Mouse (Mus musculus) limb, embryonic 10.5 days (tissue): ENCODE measurements around the gene Ldlrap1. TPM values are rescaled to one million over a fixed set of nuclear protein-coding genes. Genes with fewer than 3 reads are reported as not detected.
A peak's percentile ranks its signal among the peaks of the same experiment; 100 is the strongest.

Experiments
- DNase-seq: peaks from one replicate; pipeline ENCODE4 v3.0.0-alpha.2; 2017; ENCODE audit warnings: low spot score
- H3K27ac ChIP-seq: fragments of 300-500 bp; sonication (generic); 2 replicates; pipeline ENCODE4 v1.5.1; 2016; ENCODE audit warnings: mild to moderate bottlenecking
- H3K27me3 ChIP-seq: fragments of 300-500 bp; sonication (generic); 2 replicates; pipeline ENCODE4 v1.6.1; 2016; ENCODE audit warnings: low read depth, mild to moderate bottlenecking; ENCODE audit not compliant: poor library complexity, severe bottlenecking
- H3K36me3 ChIP-seq: fragments of 300-500 bp; sonication (generic); 2 replicates; pipeline ENCODE4 v1.6.1; 2016; ENCODE audit warnings: mild to moderate bottlenecking, moderate library complexity
- H3K4me1 ChIP-seq: fragments of 300-500 bp; sonication (generic); 2 replicates; pipeline ENCODE4 v1.6.1; 2016
- H3K4me3 ChIP-seq: fragments of 300-500 bp; sonication (generic); 2 replicates; pipeline ENCODE4 v1.5.1; 2016; ENCODE audit warnings: mild to moderate bottlenecking, moderate library complexity
- H3K9me3 ChIP-seq: fragments of 300-500 bp; sonication (generic); replicated peaks from 2 replicates; pipeline ENCODE4 v1.6.1; 2016; ENCODE audit warnings: mild to moderate bottlenecking
- WGBS: fragments of 180-500 bp; shearing (Covaris S2); methylation state at CpG from one replicate; pipeline ENCODE4 v1.1.7; 2016; 5-methylcytosine and 5-hydroxymethylcytosine counted together
- polyA plus RNA-seq: library from polyadenylated mRNA; unstranded; fragments of >200 nt; fragmentation: Nextera tagmentation; extraction: Ambion mirVana; gene quantifications from 2 replicates; pipeline ENCODE4 v1.2.1, GENCODE M21; 2016

Ldlrap1 gene
- polyA plus RNA-seq, 1 experiment from 2014 or later = 20.4 TPM

DNA sequence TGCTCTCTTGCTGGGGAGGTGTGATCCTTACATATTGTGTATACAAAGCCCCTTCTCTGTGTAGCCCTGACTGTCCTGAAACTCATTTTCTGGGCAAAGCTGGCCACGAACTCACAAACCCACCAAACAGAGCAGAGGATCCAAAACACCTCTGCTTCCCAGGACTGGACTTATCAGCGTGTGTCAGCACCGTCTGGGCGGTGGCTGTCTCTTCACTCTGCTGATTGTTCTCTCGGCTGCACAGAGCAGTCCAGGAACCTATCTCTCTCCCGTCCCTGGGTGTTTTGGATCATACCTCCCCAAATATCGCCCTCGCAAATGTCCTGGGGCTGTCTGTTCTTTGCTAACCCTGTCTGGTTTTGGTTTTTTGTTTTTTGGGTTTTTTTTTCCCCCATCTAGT, 48.3 kb downstream of the Ldlrap1 start:
- WGBS = 84% methylated on average over 8 of the region's 8 CpGs
- DNase-seq = no peak

DNA sequence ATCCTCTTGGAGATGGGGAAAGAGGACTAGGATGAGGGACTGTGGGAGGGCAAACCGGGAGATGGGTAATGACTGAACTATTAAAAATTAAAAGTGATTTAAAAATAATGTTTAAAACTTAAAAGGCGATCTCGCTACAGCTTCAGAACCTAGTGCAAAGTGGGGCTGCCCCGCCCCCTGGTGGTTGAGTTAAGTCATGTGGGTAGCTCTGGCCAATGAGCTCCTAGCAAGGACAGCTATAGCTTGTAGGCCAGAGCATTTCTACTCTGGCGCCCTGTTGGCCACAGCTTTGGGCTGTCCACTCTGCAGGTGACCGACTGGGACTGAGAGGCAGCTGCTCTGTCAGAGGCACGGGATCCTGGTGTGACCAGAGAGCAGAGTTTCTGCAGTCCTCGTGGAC, 53.9 kb downstream of the Ldlrap1 start:
- Histone ChIP-seq H3K9me3 (no peaks in the 10 kb centered on the region), H3K27me3 (no peaks in the 10 kb centered on the region), H3K27ac (0 out of 2 replicates have a peak overlapping the region, but pooled peaks have one; percentile 64), H3K4me3 (0 out of 2 replicates have a peak overlapping the region, but pooled peaks have one; percentile 15), H3K36me3 (no peaks in the 10 kb centered on the region), H3K4me1 (peaks cover 18% of the 10 kb centered on the region)
- DNase-seq = peak; percentile 85
- 5% methylated on average over 8 of the region's 8 CpGs for WGBS

More for the DNA sequence above, 48.3 kb downstream of the Ldlrap1 start:
- no peaks in the 10 kb centered on the region for H3K27me3 ChIP-seq
- H3K36me3 ChIP-seq = no peaks in the 10 kb centered on the region
- no peak overlapping the region for H3K27ac ChIP-seq
- H3K4me1 ChIP-seq = peaks cover 11% of the 10 kb centered on the region; the same call in 1 of the 2 replicates
- H3K4me3 ChIP-seq = no peak overlapping the region
- H3K9me3 ChIP-seq = no peaks in the 10 kb centered on the region

DNA sequence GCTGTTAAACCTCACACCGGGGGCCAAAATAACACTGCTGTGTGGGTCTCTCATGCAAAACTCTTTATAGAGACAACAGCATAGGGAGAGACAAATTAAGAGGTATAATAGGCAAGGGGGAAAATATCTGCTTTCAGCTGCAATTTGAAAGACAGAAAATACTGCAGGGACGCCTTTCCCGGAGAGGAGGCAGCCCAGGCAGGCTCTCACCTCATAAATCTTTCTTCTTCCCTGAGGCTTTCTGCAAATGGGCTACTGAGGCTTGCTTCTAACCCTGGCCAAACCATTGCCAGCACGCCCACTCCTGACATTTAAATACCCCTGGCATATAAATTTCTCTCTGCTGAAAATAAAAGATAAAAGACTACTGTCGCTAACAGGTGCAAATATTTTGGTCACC, 62.5 kb downstream of the Ldlrap1 start:
- Histone ChIP-seq H3K9me3 (no peaks in the 10 kb centered on the region), H3K27me3 (peaks cover 37% of the 10 kb centered on the region), H3K36me3 (no peaks in the 10 kb centered on the region), H3K4me3 (peak overlapping the region; percentile 71), H3K4me1 (peaks cover 47% of the 10 kb centered on the region), H3K27ac (no peak overlapping the region)
- no peak for DNase-seq
- WGBS = 28% methylated on average over 5 of the region's 5 CpGs

GRCm38 (mm10) chr4:134704590-134704989, 63.2 kb downstream of the Ldlrap1 start:
- Histone ChIP-seq H3K36me3 (no peaks in the 10 kb centered on the region), H3K27ac (peak overlapping the region; percentile 81), H3K9me3 (no peaks in the 10 kb centered on the region), H3K4me3 (peak overlapping the region; percentile 71), H3K27me3 (peaks cover 37% of the 10 kb centered on the region), H3K4me1 (peaks cover 41% of the 10 kb centered on the region)
- WGBS = 1% methylated on average over 21 of the region's 21 CpGs
- DNase-seq = no peak

DNA sequence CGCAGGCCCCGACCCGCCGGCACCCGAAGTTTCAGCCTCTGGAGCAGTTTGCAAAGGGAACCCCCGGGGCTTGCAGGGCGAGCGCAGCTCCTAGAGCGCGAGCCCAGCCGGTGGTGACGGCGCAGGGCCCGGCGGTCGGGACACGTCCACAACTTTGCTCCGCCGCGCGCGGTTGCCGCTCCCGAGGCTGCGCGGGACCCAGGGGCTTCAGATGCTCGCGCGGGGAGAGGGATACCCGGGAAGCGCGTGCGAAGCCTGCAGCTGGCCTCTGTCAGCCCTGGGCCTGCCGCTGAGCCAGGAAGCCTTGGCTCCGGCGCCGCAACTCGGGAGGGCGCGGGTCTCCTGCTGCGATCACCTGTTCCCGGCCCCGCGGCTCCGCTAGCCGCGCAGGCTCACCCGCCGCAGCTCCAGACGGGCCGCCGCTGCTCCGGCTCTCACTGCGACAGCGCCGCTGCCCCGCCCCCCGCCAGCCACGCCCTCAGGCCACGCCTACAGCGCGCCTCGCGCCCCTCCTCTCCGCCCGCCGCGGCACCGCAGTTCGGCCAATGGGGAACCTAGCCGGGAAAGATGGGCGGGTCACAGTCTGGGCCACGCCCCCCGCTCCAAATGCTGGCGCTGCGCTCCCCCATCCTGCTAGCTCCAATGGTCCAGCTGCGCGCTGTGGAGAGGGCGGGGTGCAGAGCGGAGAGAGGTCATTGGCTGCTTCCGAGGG, 63.8 kb downstream of the Ldlrap1 start, which contains the start of gene Man1c1:
Gene Man1c1 (minus strand): TSS at position 456 of the 712 bp plus-strand sequence.
- peaks cover 37% of the 10 kb centered on the region for H3K27me3 ChIP-seq

GRCm38 (mm10) chr4:134702981-134703834, 64.6 kb downstream of the Ldlrap1 start:
- H3K4me3 ChIP-seq = peak overlapping the region; percentile 71
- WGBS = under 1% methylated on average over 90 of the region's 90 CpGs
- DNase-seq = peak; percentile 55
- H3K27ac ChIP-seq = peak overlapping the region; percentile 81
- H3K36me3 ChIP-seq = no peaks in the 10 kb centered on the region
- H3K9me3 ChIP-seq = no peaks in the 10 kb centered on the region
- peaks cover 36% of the 10 kb centered on the region for H3K4me1 ChIP-seq
- H3K27me3 ChIP-seq = peaks cover 37% of the 10 kb centered on the region

More for the DNA sequence above, 63.8 kb downstream of the Ldlrap1 start, which contains the start of gene Man1c1:
- peaks cover 36% of the 10 kb centered on the region for H3K4me1 ChIP-seq
- peak within 1 kb of the TSS; percentile 81 for H3K27ac ChIP-seq
- WGBS = under 1% methylated on average over 80 of the region's 81 CpGs
- H3K9me3 ChIP-seq = no peaks in the 10 kb centered on the region
- H3K36me3 ChIP-seq = no peaks in the 10 kb centered on the region
- H3K4me3 ChIP-seq = peak within 1 kb of the TSS; percentile 71
- DNase-seq = peak; percentile 100

DNA sequence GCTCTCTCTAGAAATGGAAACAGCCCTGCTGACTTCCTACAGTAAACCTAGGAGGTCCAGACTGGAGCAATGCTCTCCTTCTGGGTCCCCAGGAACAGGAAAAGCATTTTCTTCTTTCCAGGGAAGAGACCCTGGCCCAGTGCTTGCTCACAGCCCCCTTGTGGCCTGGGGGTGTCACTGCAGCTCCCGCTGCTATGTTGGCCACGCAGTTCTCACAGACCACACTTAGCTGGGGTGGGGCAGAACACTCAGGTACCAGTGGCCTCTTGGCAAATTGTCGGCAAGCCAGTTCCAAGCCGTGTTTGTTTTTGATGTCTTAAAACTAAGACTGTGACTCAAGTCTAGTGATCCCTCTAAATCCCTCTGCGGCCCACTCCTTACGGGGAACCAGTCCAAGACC, 65.9 kb downstream of the Ldlrap1 start:
- Histone ChIP-seq H3K36me3 (no peaks in the 10 kb centered on the region), H3K4me1 (peaks cover 36% of the 10 kb centered on the region), H3K27me3 (peaks cover 37% of the 10 kb centered on the region), H3K27ac (no peak overlapping the region), H3K9me3 (no peaks in the 10 kb centered on the region), H3K4me3 (peak overlapping the region; percentile 71)
- 41% methylated on average over 6 of the region's 6 CpGs for WGBS
- DNase-seq = peak; percentile 82

DNA sequence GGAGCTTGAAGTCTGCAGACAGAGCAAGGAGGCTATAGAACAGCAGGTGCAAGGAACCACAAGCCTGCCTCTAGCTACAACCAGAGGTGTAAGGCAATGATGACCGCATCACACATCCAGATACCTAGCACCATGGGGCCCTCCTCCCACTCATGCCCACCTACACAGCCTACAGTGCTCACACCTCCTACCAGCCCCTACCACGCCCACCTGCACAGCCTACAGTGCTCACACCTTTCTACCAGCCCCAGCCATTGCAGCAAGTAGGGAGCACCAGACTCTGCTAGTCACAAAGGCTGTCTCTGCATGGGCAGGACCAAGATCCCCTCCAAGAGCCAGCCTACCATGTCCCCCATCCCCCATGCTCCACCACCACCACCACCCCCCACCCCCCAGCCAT, 66.9 kb downstream of the Ldlrap1 start:
- 89% methylated on average over 2 of the region's 2 CpGs for WGBS
- Histone ChIP-seq H3K36me3 (no peaks in the 10 kb centered on the region), H3K27ac (no peak overlapping the region), H3K4me1 (peaks cover 35% of the 10 kb centered on the region), H3K4me3 (no peak overlapping the region), H3K9me3 (no peaks in the 10 kb centered on the region), H3K27me3 (peaks cover 37% of the 10 kb centered on the region)
- no peak for DNase-seq

DNA sequence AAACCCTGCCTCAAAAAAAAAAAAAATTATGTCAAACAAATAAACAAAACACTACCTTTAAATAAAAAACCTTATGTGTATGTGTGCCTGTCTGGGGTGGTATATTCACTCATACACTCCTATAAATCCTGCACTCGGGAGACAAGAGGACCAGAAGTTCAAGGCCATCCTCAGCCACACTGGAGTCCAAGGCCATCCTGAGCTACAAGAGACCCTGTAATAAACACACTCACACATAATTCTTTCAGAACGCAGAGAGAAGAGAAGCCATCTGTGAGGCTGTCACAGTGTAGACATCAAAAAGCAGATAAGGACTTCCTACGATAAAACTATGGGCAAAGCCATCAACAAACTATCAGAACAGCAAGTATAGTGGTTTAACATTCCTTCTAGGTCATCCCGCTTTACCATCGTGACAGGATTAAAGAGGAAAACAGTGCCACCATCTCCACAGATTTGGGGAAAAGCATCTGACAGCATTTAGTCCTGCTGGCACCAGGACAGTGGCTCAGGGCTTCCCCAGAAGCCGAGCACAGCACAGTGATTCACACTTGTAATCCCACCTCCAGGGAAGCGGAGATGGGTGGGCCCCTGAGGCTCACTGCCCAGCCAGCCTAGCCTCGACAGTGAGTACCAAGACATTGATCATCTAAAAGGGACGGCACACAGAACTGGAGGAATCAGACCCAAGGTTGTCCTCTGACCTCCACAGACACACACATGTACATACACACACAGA, 74.5 kb downstream of the Ldlrap1 start:
- Histone ChIP-seq H3K9me3 (no peaks in the 10 kb centered on the region), H3K27me3 (no peaks in the 10 kb centered on the region), H3K4me3 (no peak overlapping the region), H3K4me1 (no peaks in the 10 kb centered on the region), H3K36me3 (0 out of 2 replicates have a peak, but pooled peaks cover 2% of the 10 kb centered on the region), H3K27ac (no peak overlapping the region)
- DNase-seq = no peak
- WGBS = 77% methylated on average over 9 of the region's 9 CpGs

GRCm38 (mm10) chr4:134692388-134692787, 75.4 kb downstream of the Ldlrap1 start:
- H3K36me3 ChIP-seq = 0 out of 2 replicates have a peak, but pooled peaks cover 2% of the 10 kb centered on the region
- no peak overlapping the region for H3K27ac ChIP-seq
- H3K4me1 ChIP-seq = no peaks in the 10 kb centered on the region
- WGBS = 95% methylated on average over 1 of the region's 1 CpGs
- no peak overlapping the region for H3K4me3 ChIP-seq
- no peak for DNase-seq
- no peaks in the 10 kb centered on the region for H3K9me3 ChIP-seq
- H3K27me3 ChIP-seq = no peaks in the 10 kb centered on the region
